Comparison of ENCODE assay signal across 11 mouse cellular contexts in the genomic region with DNA sequence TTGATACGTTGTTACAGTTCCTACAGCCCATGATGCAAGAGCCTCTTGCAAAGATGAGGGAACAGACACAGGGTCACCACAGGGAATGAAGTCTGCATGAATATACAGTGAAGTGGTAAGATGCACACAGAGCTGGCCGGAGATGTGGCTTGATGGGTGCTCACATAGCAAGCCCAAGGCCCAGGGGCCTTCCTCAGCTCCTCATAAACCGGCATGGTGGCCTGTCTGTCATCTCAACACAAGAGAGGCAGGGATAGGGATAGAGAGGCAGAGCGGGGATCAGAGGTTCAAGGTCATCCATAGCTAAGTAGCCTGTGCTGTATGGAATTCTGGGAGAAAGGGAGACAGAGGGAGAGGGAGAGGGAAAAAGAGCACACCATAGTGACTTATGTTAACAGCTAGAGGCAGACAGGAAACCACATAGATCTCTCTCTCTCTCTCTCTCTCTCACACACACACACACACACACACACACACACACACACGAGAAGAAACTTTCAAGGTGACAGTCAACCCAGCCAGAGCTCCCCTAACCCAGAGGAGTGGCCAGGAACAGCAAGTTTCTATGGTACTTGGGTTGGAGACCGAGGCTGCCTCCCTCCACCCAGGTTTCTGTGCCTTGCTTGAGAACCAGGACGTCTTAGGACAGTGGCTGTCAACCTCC.
DNase-seq lines count a peak whose midpoint lies in the region.
"Had no signal": no experiment of that assay in that cellular context is flagged by ENCODE, and none has a peak within 500 bp of the region (broad histone marks: within the 10 kb centered on the region; RNA-seq: fewer than 3 reads in every experiment).

No protein-coding gene starts in this region.

- peaks cover 67% of the 10 kb centered on the region for H3K4me1 ChIP-seq in heart, embryonic 10.5 days

- H3K9me3 ChIP-seq in heart, embryonic 10.5 days = no peaks in the 10 kb centered on the region
- H3K9me3 ChIP-seq: limb, embryonic 13.5 days; neural tube, embryonic 12.5 days had no signal

- peaks cover 18% of the 10 kb centered on the region for H3K27me3 ChIP-seq in heart, embryonic 10.5 days (ENCODE audit: insufficient read depth, poor library complexity, severe bottlenecking)
- H3K27me3 ChIP-seq: limb, embryonic 13.5 days; neural tube, embryonic 12.5 days had no signal

- 80% methylated on average over 7 of the region's 7 CpGs for WGBS in heart, embryonic 10.5 days

- no peaks in the 10 kb centered on the region for H3K36me3 ChIP-seq in heart, embryonic 10.5 days
- H3K36me3 ChIP-seq: limb, embryonic 13.5 days; neural tube, embryonic 12.5 days had no signal

- no peak for DNase-seq in heart, embryonic 10.5 days (ENCODE audit: low spot score)
- no peak for DNase-seq in heart, postnatal 36 days
- peak; percentile 61 for DNase-seq in testis, postnatal 14 days (ENCODE audit: low spot score)
- no peak for DNase-seq in testis, postnatal 10 days (ENCODE audit: low spot score)
- DNase-seq in T-cell, adult 2 months (ENCODE audit: low spot score) = peak; percentile 20
- DNase-seq in natural killer cell, adult 2 months (ENCODE audit: low spot score in 2 of 2) = peak; percentile 30 to 61
- no peak for DNase-seq in urinary bladder, postnatal 36 days (ENCODE audit: low spot score in 2 of 2)
- DNase-seq: cerebellum, adult 9-11 months; thymus, adult 18-20 months had no signal

- no peak overlapping the region for H3K4me3 ChIP-seq in heart, embryonic 10.5 days
- H3K4me3 ChIP-seq: limb, embryonic 13.5 days; neural tube, embryonic 12.5 days had no signal

- peak overlapping the region; percentile 17; the same call in 1 of the 2 replicates for H3K27ac ChIP-seq in heart, embryonic 10.5 days
- H3K27ac ChIP-seq: limb, embryonic 13.5 days; neural tube, embryonic 12.5 days had no signal

- intact Hi-C loops in heart, postnatal 36 days (cut with DNase I) = no loop called here

Comparison
In these comparisons a context has a peak if more than half of its experiments do, and no peak if none do; other contexts are left out.
1. DNase-seq: peak in testis, postnatal 14 days (single experiment), T-cell, adult 2 months (single experiment) and natural killer cell, adult 2 months (2 of 2); none in heart, embryonic 10.5 days (single experiment), heart, postnatal 36 days (0 of 2), testis, postnatal 10 days (single experiment) and urinary bladder, postnatal 36 days (0 of 2).